Comparison of ENCODE assay signal across 8 mouse cellular contexts in genomic region chr19:27447515-27447914, GRCm38 (mm10). TPM values are rescaled to one million over a fixed set of nuclear protein-coding genes. Genes with fewer than 3 reads are reported as not detected.
DNase-seq lines count a peak whose midpoint lies in the region; ATAC-seq and TF ChIP-seq lines count a peak whose summit lies in the region.

No protein-coding gene starts in this region.

- H3K36me3 ChIP-seq in intestine, embryonic 14.5 days (ENCODE audit: control insufficient read depth, insufficient read depth, low read length) = no peaks in the 10 kb centered on the region
- H3K36me3 ChIP-seq in intestine, embryonic 16.5 days (ENCODE audit: control insufficient read depth, insufficient read depth, low read length) = no peaks in the 10 kb centered on the region
- no peaks in the 10 kb centered on the region for H3K36me3 ChIP-seq in E14TG2a.4 (ENCODE audit: insufficient read depth, low read length)
- H3K36me3 ChIP-seq in hindbrain, embryonic 11.5 days (ENCODE audit: control insufficient read depth, insufficient read depth, low read length) = no peaks in the 10 kb centered on the region
- no peaks in the 10 kb centered on the region for H3K36me3 ChIP-seq in midbrain, embryonic 16.5 days (ENCODE audit: control insufficient read depth, insufficient read depth, low read length)

- H3K4me3 ChIP-seq in intestine, embryonic 14.5 days (ENCODE audit: low read depth, low read length) = no peak overlapping the region
- no peak overlapping the region for H3K4me3 ChIP-seq in intestine, embryonic 16.5 days (ENCODE audit: low read length)
- H3K4me3 ChIP-seq in E14TG2a.4 (replicated peaks; ENCODE audit: low read length) = no peak overlapping the region
- H3K4me3 ChIP-seq in cortical plate, adult 2 months (ENCODE audit: insufficient read depth, low read length) = no peak overlapping the region
- no peak overlapping the region for H3K4me3 ChIP-seq in hindbrain, embryonic 11.5 days (ENCODE audit: low read depth, low read length)
- no peak overlapping the region for H3K4me3 ChIP-seq in midbrain, embryonic 16.5 days (ENCODE audit: low read depth, low read length)

- no peak for TF ChIP-seq POLR2A in cortical plate, adult 2 months (IDR thresholded peaks at IDR 0.05; ENCODE audit: extremely low read depth, insufficient read depth, low read length)

- H3K9ac ChIP-seq in intestine, embryonic 14.5 days (ENCODE audit: low read length) = no peak overlapping the region
- no peak overlapping the region for H3K9ac ChIP-seq in intestine, embryonic 16.5 days (ENCODE audit: low read depth, low read length)
- no peak overlapping the region for H3K9ac ChIP-seq in hindbrain, embryonic 11.5 days (ENCODE audit: low read depth, low read length)
- no peak overlapping the region for H3K9ac ChIP-seq in midbrain, embryonic 16.5 days (ENCODE audit: low read depth, low read length)

- H3K4me2 ChIP-seq in intestine, embryonic 14.5 days (ENCODE audit: low read length) = no peak overlapping the region
- no peak overlapping the region for H3K4me2 ChIP-seq in intestine, embryonic 16.5 days (ENCODE audit: low read depth, low read length)
- no peak overlapping the region for H3K4me2 ChIP-seq in hindbrain, embryonic 11.5 days (replicated peaks; ENCODE audit: low read depth, low read length)
- no peak overlapping the region for H3K4me2 ChIP-seq in midbrain, embryonic 16.5 days (ENCODE audit: low read length)

- H3K9me3 ChIP-seq in intestine, embryonic 14.5 days (ENCODE audit: control insufficient read depth, low read length) = no peaks in the 10 kb centered on the region
- no peaks in the 10 kb centered on the region for H3K9me3 ChIP-seq in intestine, embryonic 16.5 days (ENCODE audit: control insufficient read depth, low read length)
- no peaks in the 10 kb centered on the region for H3K9me3 ChIP-seq in E14TG2a.4 (ENCODE audit: low read length)
- no peaks in the 10 kb centered on the region for H3K9me3 ChIP-seq in hindbrain, embryonic 11.5 days (ENCODE audit: control insufficient read depth, low read length)
- H3K9me3 ChIP-seq in midbrain, embryonic 16.5 days (replicated peaks; ENCODE audit: control insufficient read depth, low read length, poor library complexity, severe bottlenecking) = no peaks in the 10 kb centered on the region

- no peak for ATAC-seq in intestine, embryonic 14.5 days (replicated peaks; ENCODE audit: low FRiP score, low TSS enrichment, low read depth)
- no peak for ATAC-seq in intestine, embryonic 16.5 days
- ATAC-seq in hindbrain, embryonic 11.5 days (ENCODE audit: low FRiP score) = 0 out of 2 replicates have a peak, but pooled peaks have one; percentile 12
- ATAC-seq in midbrain, embryonic 16.5 days = peak; percentile 69; the same call in 1 of the 2 replicates

- peak; percentile 73 for DNase-seq in intestine, embryonic 14.5 days (ENCODE audit: low spot score)
- DNase-seq in hindbrain, embryonic 11.5 days (ENCODE audit: low spot score) = peak; percentile 77
- DNase-seq in urinary bladder, adult 2 months (ENCODE audit: low spot score) = no peak
- no peak for DNase-seq in urinary bladder, postnatal 36 days (ENCODE audit: low spot score in 2 of 2)

- H3K4me1 ChIP-seq in intestine, embryonic 14.5 days (replicated peaks; ENCODE audit: control insufficient read depth, insufficient read depth, low read length) = no peaks in the 10 kb centered on the region
- no peaks in the 10 kb centered on the region for H3K4me1 ChIP-seq in intestine, embryonic 16.5 days (ENCODE audit: control insufficient read depth, insufficient read depth, low read length)
- no peaks in the 10 kb centered on the region for H3K4me1 ChIP-seq in E14TG2a.4 (replicated peaks; ENCODE audit: low read depth, low read length)
- no peaks in the 10 kb centered on the region for H3K4me1 ChIP-seq in cortical plate, adult 2 months (ENCODE audit: control insufficient read depth, insufficient read depth, low read length)
- no peaks in the 10 kb centered on the region for H3K4me1 ChIP-seq in hindbrain, embryonic 11.5 days (replicated peaks; ENCODE audit: control insufficient read depth, insufficient read depth, low read length)
- H3K4me1 ChIP-seq in midbrain, embryonic 16.5 days (ENCODE audit: control insufficient read depth, insufficient read depth, low read length) = peaks cover 3% of the 10 kb centered on the region; the same call in 1 of the 2 replicates

- 24% methylated on average over 7 of the region's 7 CpGs for WGBS in intestine, embryonic 14.5 days
- 26% methylated on average over 7 of the region's 7 CpGs for WGBS in intestine, embryonic 16.5 days
- WGBS in hindbrain, embryonic 11.5 days = 26% methylated on average over 7 of the region's 7 CpGs
- WGBS in midbrain, embryonic 16.5 days = 21% methylated on average over 7 of the region's 7 CpGs

- no peak overlapping the region for H3K27ac ChIP-seq in intestine, embryonic 14.5 days (ENCODE audit: low read depth)
- H3K27ac ChIP-seq in intestine, embryonic 16.5 days (ENCODE audit: low read length) = no peak overlapping the region
- no peak overlapping the region for H3K27ac ChIP-seq in cortical plate, adult 2 months (ENCODE audit: insufficient read depth, low read length)
- H3K27ac ChIP-seq in hindbrain, embryonic 11.5 days (ENCODE audit: low read depth, low read length) = no peak overlapping the region
- no peak overlapping the region for H3K27ac ChIP-seq in midbrain, embryonic 16.5 days (ENCODE audit: low read length)

- H3K27me3 ChIP-seq in intestine, embryonic 14.5 days (replicated peaks; ENCODE audit: control insufficient read depth, insufficient read depth, low read length) = no peaks in the 10 kb centered on the region
- H3K27me3 ChIP-seq in intestine, embryonic 16.5 days (replicated peaks; ENCODE audit: control insufficient read depth, insufficient read depth, low read length) = no peaks in the 10 kb centered on the region
- H3K27me3 ChIP-seq in E14TG2a.4 (ENCODE audit: insufficient read depth, low read length) = no peaks in the 10 kb centered on the region
- H3K27me3 ChIP-seq in hindbrain, embryonic 11.5 days (ENCODE audit: control insufficient read depth, insufficient read depth, low read length) = no peaks in the 10 kb centered on the region
- no peaks in the 10 kb centered on the region for H3K27me3 ChIP-seq in midbrain, embryonic 16.5 days (ENCODE audit: control insufficient read depth, insufficient read depth, low read depth, low read length)

- TF ChIP-seq CTCF in E14TG2a.4 (conservative IDR thresholded peaks at IDR 0.05; ENCODE audit: low read length) = peak; percentile 34
- peak; percentile 82 for TF ChIP-seq CTCF in cortical plate, adult 2 months (IDR thresholded peaks at IDR 0.05; ENCODE audit: extremely low read depth, insufficient read depth, low read length)

RNA-seq across cellular contexts. Expression of gene Pum3, which starts 17.9 kb away (rescaled TPM):
- polyA plus RNA-seq in intestine, embryonic 14.5 days (2014; fragmentation: Nextera tagmentation; extraction: Ambion mirVana) = 74.5 and 78.9 TPM in 2 replicates
- 57.6 and 63.1 TPM in 2 replicates for polyA plus RNA-seq in intestine, embryonic 16.5 days (2015; fragmentation: Nextera tagmentation; extraction: Ambion mirVana)
- polyA plus RNA-seq in cortical plate, adult 2 months (2012; rRNA removed) = 22.8 and 25.0 TPM in 2 replicates
- 78.3 and 81.3 TPM in 2 replicates for polyA plus RNA-seq in hindbrain, embryonic 11.5 days (2014; fragmentation: Nextera tagmentation; extraction: Ambion mirVana)
- 52.8 and 55.8 TPM in 2 replicates for polyA plus RNA-seq in midbrain, embryonic 16.5 days (2015; fragmentation: Nextera tagmentation; extraction: Ambion mirVana)
- polyA plus RNA-seq in urinary bladder, adult 2 months (2012; rRNA removed) = 20.0 and 27.3 TPM in 2 replicates

Comparison
In these comparisons a context has a peak if more than half of its experiments do, and no peak if none do; other contexts are left out.
1. ATAC-seq: peak in hindbrain, embryonic 11.5 days (single experiment) and midbrain, embryonic 16.5 days (single experiment); none in intestine, embryonic 14.5 days (single experiment) and intestine, embryonic 16.5 days (single experiment).
2. DNase-seq: peak in intestine, embryonic 14.5 days (single experiment) and hindbrain, embryonic 11.5 days (single experiment); none in urinary bladder, adult 2 months (single experiment) and urinary bladder, postnatal 36 days (0 of 2).